Mouse (Mus musculus): Measurements from ENCODE around the gene Aldh1b1.

- TF ChIP-seq POLR2A (IDR thresholded peaks at IDR 0.05; ENCODE audit: borderline replicate concordance, extremely low read depth, insufficient read depth, insufficient read length, poor library complexity, severe bottlenecking) (no peak), CTCF (IDR thresholded peaks at IDR 0.05; ENCODE audit: borderline replicate concordance, extremely low read depth, insufficient read depth, insufficient read length) (no peak)
Observed at GRCm38 (mm10) chr4:45811250-45811649, 12.4 kb downstream of the Aldh1b1 start.
